39 mouse cellular contexts compared by ENCODE assay signal in the genomic region with DNA sequence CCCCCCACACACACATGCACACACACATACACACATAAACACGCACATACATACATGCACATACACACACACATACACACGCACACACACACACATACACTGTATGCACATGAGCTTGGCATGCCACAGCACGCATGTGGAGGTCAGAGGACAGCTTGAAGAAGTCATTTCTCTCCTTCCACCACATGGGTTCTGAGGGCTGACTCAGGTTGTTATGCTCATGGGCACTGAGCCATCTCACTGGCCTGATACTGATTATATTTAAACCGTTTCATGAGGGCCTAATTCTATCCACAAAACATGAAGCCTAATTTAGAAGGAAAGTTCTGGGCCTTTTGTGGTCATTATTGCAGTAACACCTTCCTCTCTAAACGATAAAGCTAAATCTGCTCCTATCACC. TPM values are rescaled to one million over a fixed set of nuclear protein-coding genes. Genes with fewer than 3 reads are reported as not detected.
"Had no signal": no experiment of that assay in that cellular context is flagged by ENCODE, and none has a peak within 500 bp of the region (broad histone marks: within the 10 kb centered on the region; RNA-seq: fewer than 3 reads in every experiment).

No protein-coding gene starts in this region.

- ATAC-seq: hindbrain, embryonic 16.5 days; inflammation-experienced regulatory T-cells, adult 6 months; intestine, embryonic 15.5 days; intestine, postnatal 0 days had no signal

- DNase-seq: gastrocnemius, adult 2 months; gastrocnemius, postnatal 10 days; gastrocnemius, postnatal 25 days; heart, postnatal 10 days; heart, postnatal 4 days; kidney, adult 18-20 months; kidney, adult 8-10 months; kidney, postnatal 10 days; kidney, postnatal 25 days; kidney, postnatal 4 days; liver; liver, embryonic 13.5 days had no signal

- H3K9me3 ChIP-seq: heart, embryonic 10.5 days; heart, embryonic 12.5 days; hindbrain, embryonic 10.5 days; hindbrain, embryonic 12.5 days; intestine, embryonic 15.5 days; limb, embryonic 10.5 days; limb, embryonic 12.5 days; liver, embryonic 13.5 days had no signal

- H3K4me1 ChIP-seq: heart, embryonic 10.5 days; heart, embryonic 12.5 days; hindbrain, embryonic 10.5 days; hindbrain, embryonic 12.5 days; intestine, embryonic 15.5 days; limb, embryonic 10.5 days; limb, embryonic 12.5 days; liver, embryonic 13.5 days had no signal

- H3K36me3 ChIP-seq: heart, embryonic 10.5 days; heart, embryonic 12.5 days; hindbrain, embryonic 10.5 days; hindbrain, embryonic 12.5 days; intestine, embryonic 15.5 days; limb, embryonic 10.5 days; limb, embryonic 12.5 days; liver, embryonic 13.5 days had no signal

- H3K4me3 ChIP-seq: gastrocnemius, adult 2 months; heart, embryonic 10.5 days; heart, embryonic 12.5 days; hindbrain, embryonic 10.5 days; hindbrain, embryonic 12.5 days; intestine, embryonic 15.5 days; layer of hippocampus, adult 2 months; left cerebral cortex, adult 2 months; limb, embryonic 10.5 days; limb, embryonic 12.5 days; liver, embryonic 13.5 days had no signal

- H3K27me3 ChIP-seq: hindbrain, embryonic 12.5 days; intestine, embryonic 15.5 days; limb, embryonic 12.5 days; liver, embryonic 13.5 days had no signal

RNA-seq across cellular contexts. Expression of gene 4930583I09Rik, which starts 13.3 kb away (rescaled TPM):
- total RNA-seq: gastrocnemius, adult 2 months; gastrocnemius, postnatal 10 days; gastrocnemius, postnatal 25 days; gastrocnemius, postnatal 4 days; granulocyte monocyte progenitor cell, adult 5-6 weeks; heart, adult 8-10 months; heart, postnatal 10 days; heart, postnatal 25 days; heart, postnatal 4 days; layer of hippocampus, adult 2 months; layer of hippocampus, postnatal 10 days; layer of hippocampus, postnatal 25 days; left cerebral cortex, adult 2 months; left cerebral cortex, postnatal 14 days; left cerebral cortex, postnatal 36 days had no signal
- polyA plus RNA-seq: heart, embryonic 10.5 days; heart, embryonic 12.5 days; heart, embryonic 14.5 days; heart, embryonic 16.5 days; hindbrain, embryonic 10.5 days; hindbrain, embryonic 12.5 days; hindbrain, embryonic 14.5 days; hindbrain, embryonic 16.5 days; intestine, embryonic 15.5 days; intestine, postnatal 0 days; kidney, embryonic 14.5 days; kidney, embryonic 16.5 days; limb, embryonic 10.5 days; limb, embryonic 12.5 days; limb, embryonic 14.5 days; liver, embryonic 11.5 days; liver, embryonic 13.5 days had no signal
